Mouse (Mus musculus): ENCODE results near the gene Cbln1. TPM values are rescaled to one million over a fixed set of nuclear protein-coding genes. Genes with fewer than 3 reads are reported as not detected.

Gene Cbln1
- total RNA-seq (2021) = 1 to 10 TPM; 5.5 to 6.3 TPM

DNA sequence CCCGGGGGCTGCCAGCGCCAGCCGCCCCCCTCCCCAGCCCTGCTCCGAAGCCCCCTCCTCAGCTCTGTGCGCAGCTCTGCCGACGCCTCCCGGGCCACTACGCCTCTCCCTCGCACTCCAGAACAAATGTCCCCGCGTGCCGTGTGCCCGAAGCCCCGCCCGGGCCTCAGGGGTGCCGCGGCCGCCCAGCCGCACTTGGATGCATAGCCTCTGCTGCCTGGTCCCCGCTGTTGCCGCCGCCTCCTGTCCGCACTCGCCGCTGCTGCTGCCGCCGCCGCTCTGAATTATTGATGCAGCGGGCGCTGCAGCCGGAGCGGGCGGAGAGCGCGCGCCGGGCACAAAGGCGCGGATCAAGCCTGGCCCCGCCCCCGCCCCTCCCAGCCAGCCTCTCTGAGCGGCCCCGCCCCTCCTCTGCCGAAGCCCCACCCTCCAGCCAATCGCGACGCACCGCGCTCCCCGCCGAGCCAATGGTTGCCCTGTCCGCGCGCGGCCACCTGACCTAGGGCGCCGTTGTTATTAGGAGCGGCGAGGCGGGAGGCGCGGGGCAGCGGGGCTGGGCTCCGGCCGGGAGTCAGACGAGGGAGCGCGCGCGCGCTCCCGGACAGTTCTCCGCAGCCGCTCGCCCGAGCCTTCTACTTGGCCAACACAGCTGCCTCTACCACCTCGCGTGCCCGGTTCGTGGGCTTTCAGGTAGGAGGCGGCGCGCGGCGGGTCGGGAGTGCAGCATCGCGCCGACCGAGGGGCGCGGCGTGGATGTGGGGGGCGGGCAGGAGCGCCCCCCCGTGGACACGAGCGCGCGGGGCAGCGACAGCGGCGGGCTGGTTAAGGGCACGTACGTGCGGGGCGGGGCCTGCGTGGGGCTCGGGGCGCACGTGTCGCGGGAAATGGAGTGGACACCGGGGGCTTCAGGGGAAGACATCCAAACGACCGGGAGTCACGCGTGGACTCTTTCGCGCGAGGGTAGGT is at the start of gene Cbln1:
Gene Cbln1, minus strand, starts transcription at position 339 of the 966 bp plus-strand sequence.
- peak; percentile 66 to 73 for DNase-seq (ENCODE audit: extremely low spot score in 1 of 2, low spot score in 1 of 2)

GRCm38 (mm10) chr8:87517132-87517531 is 44.7 kb upstream of the Cbln1 start:
- DNase-seq (ENCODE audit: extremely low spot score in 1 of 2, low spot score in 1 of 2) = no peak

- no peak for DNase-seq (ENCODE audit: extremely low spot score in 1 of 2, low spot score in 1 of 2)
Measured at GRCm38 (mm10) chr8:87513796-87514195, 41.4 kb upstream of the Cbln1 start.

GRCm38 (mm10) chr8:87513350-87513749 is 40.9 kb upstream of the Cbln1 start:
- no peak for DNase-seq (ENCODE audit: extremely low spot score in 1 of 2, low spot score in 1 of 2)

DNA sequence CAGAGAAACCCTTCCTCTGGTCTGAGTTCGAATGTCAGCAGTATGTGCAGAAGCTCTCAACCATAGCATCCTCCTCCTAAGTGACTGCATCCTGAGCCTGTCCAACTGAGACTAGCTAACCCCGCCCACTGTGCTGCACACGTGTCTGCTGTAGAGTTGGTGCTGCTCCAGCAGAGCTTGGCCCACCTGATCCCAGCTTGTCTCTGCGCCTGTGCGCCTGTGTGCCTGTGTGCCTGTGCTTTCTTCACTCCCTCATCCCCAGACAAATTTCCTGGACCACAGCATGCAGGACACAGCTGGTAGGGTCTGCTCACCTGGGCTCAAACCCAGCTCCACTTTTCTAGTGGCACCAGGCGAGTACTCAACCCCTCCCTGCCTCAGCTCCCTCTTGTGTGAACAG is 40.2 kb upstream of the Cbln1 start:
- DNase-seq (ENCODE audit: extremely low spot score in 1 of 2, low spot score in 1 of 2) = no peak

DNA sequence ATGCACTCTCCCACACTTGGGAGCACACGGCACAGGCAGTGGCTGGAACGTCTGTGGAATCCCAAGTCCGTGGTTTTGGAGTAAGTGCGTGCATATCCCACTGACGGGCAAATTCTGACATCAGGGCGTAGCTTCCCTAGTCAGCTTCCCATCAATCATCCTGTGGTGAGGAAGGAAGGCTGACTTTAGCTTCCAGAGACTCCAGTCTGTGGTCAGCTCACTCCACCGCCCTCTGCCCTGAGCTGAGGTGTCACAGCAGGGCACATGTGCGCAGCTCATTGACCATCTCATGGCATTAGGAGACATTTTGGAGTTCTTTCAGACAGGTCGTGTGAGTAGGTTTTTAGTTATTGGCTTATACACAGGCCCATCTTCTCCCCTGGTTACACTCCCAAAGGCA is 34.6 kb upstream of the Cbln1 start:
- no peak for DNase-seq (ENCODE audit: extremely low spot score in 1 of 2, low spot score in 1 of 2)

GRCm38 (mm10) chr8:87504441-87504840 is 32.0 kb upstream of the Cbln1 start:
- no peak for DNase-seq (ENCODE audit: extremely low spot score in 1 of 2, low spot score in 1 of 2)

- DNase-seq (ENCODE audit: extremely low spot score in 1 of 2, low spot score in 1 of 2) = no peak
Measured at GRCm38 (mm10) chr8:87502684-87503083, 30.3 kb upstream of the Cbln1 start.

GRCm38 (mm10) chr8:87497641-87498040 is 25.2 kb upstream of the Cbln1 start:
- DNase-seq (ENCODE audit: extremely low spot score in 1 of 2, low spot score in 1 of 2) = no peak

- no peak for DNase-seq (ENCODE audit: extremely low spot score in 1 of 2, low spot score in 1 of 2)
Measured at GRCm38 (mm10) chr8:87496511-87496910, 24.1 kb upstream of the Cbln1 start.

DNA sequence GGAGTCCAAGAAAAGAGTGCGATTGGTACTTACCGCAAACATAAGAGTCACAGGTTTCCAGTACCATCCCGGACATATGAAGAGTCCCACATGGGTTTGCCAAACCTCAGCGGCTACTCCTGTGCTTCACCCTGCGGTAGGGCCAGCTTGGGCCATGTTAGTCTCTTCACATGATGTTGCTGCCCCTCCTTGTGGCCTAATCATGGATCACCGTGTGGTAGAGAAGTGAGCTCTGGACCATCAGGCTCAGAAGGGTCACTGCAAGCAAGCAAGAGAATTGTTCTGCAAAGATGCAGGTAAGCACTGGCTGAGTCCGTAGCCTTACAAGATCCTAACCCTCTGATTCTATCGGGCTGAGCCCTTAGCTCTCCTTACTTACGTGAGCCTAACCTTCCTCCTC is 22.5 kb upstream of the Cbln1 start:
- DNase-seq (ENCODE audit: extremely low spot score in 1 of 2, low spot score in 1 of 2) = no peak

DNA sequence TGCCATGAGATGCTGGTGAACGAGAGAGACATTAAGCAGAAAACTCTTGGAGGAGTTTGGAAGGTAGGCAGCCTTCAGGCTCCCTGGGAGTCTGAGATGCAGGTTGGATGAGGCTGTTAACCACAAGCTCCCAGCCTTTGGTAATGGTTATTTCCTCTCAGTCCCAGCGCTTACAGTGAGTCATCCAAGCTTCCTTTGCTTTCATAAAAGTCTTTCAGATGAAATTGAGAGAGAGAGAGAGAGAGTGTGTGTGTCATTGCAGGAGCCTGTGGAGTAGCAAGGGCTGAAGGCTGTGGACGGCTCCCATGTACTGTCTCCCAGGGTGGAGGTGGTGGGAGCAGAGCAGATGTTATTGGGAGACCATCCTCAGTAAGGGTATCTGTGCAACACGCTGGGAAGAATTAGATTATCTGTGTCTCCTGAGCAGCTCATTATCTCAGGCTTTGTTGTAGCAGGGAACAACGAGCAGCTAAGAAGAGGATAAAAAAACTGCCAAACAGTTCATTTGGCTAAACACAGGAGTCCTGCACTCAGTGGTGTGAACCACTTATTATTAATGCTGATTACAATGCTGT is 17.5 kb upstream of the Cbln1 start:
- DNase-seq (ENCODE audit: extremely low spot score in 1 of 2, low spot score in 1 of 2) = no peak

DNA sequence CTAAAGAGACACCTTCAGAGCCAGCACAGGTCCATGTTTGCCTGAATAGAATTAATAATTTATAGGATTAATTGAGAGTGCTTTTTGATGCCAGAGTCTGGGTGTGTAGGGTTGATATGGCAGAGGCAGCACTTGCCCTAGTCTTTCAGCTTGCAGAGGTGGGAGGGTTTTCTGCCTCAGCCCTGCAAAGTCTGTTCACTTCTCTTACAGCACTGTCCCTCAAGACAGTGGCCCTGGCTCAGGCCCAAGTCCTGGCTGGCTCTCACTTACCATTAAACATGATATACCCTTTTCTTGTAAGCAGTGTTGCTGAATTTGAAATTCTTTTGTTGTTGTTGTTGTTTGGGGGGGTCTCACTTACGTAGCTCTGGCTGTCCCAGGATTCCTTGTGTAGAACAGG is 9.0 kb upstream of the Cbln1 start:
- no peak for DNase-seq (ENCODE audit: extremely low spot score in 1 of 2, low spot score in 1 of 2)

- no peak for DNase-seq (ENCODE audit: extremely low spot score in 1 of 2, low spot score in 1 of 2)
Measured at GRCm38 (mm10) chr8:87478221-87478620, 5.8 kb upstream of the Cbln1 start.

- no peak for DNase-seq (ENCODE audit: extremely low spot score in 1 of 2, low spot score in 1 of 2)
Measured at GRCm38 (mm10) chr8:87477102-87477645, 4.8 kb upstream of the Cbln1 start.

DNA sequence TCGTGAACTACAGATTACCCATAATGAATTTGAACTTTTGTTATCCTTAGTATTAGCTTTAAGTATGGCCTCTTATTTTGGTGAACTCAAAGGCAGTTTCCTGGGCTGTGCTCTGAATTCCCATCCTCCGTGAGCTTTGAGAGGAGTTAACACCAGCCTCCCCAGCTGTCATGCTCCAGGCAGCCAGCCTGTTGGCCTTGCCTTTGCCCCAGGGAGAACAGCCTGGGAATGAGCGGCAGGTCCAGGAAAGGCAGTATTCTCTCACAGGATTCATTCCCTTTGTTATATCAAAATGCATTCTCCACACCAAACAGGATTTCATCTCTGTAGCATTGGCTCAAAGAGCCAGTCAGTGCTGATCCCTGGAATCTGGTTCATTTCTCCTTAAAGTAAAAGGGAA is 3.1 kb upstream of the Cbln1 start:
- no peak for DNase-seq (ENCODE audit: extremely low spot score in 1 of 2, low spot score in 1 of 2)

GRCm38 (mm10) chr8:87474379-87474778 is 2.0 kb upstream of the Cbln1 start:
- DNase-seq (ENCODE audit: extremely low spot score in 1 of 2, low spot score in 1 of 2) = no peak

GRCm38 (mm10) chr8:87473940-87474339 is 1.5 kb upstream of the Cbln1 start:
- DNase-seq (ENCODE audit: extremely low spot score in 1 of 2, low spot score in 1 of 2) = no peak

DNA sequence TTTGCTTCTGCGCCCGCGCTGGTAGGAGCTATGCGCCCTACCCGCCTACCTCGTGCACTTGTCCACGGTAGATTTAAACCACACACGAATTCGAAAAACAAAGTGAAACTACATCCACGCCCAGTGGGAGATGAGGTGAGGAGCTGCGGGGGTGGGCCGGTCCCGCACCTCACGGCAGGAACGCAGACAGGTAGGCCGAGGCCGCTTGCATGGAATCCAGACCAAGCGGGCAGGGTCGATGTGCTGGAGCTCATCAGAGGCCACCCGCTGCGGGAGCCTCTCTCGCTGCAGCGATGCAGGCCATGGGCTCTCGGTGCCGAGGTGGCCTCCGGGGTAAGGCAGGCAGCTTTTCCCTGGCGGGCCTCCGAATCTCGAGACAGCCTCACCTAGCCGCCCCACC is 905 bp upstream of the Cbln1 start:
- no peak for DNase-seq (ENCODE audit: extremely low spot score in 1 of 2, low spot score in 1 of 2)

DNA sequence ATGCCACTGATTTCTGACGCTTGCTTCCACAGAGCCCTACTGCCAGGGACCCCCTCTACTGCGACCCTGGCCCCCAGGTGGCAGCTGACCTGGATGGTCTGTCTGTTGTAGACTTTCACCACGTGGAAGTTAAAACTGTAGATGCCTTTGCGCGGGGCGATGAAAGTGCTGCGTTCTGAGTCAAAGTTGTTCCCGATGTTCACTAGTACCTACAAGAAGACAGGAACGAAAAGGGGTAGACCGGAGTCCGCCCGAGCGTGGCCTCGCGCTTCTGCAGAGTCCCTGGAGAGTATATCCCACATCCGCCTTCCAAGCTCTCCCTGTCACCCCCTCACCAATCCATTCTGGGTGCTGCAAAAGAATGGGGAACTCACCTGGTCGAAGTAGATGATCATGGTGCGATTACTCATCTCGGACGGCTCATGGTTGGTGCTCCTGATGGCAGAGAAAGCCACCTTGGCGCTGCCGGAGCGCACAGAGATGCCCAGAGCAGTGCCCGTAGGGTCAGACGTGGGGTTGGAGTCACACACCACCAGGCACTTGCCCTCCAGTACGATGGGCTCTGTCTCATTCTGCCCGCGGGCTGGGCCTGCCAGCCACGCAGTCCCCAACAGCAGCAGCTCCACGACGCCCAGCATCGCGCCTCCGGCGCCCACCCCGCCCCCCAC is 672 bp downstream of the Cbln1 start:
- DNase-seq (ENCODE audit: extremely low spot score in 1 of 2, low spot score in 1 of 2) = no peak
